Mouse (Mus musculus) stomach, embryonic 16.5 days (tissue): ENCODE measurements around the gene Dhx32. TPM values are rescaled to one million over a fixed set of nuclear protein-coding genes. Genes with fewer than 3 reads are reported as not detected.

Experiments
- ATAC-seq: fragments of 200-750 bp; cut with Nextera tagmentation; 2 replicates; pipeline ENCODE4 v1.8.0; 2017; ENCODE audit warnings: moderate number of reproducible peaks, moderate TSS enrichment; ENCODE audit not compliant: insufficient read depth, low FRiP score
- H3K27ac ChIP-seq: fragments of 300-500 bp; sonication (generic); 2 replicates; pipeline ENCODE4 v1.5.1; 2014; ENCODE audit warnings: low read length
- H3K27me3 ChIP-seq: fragments of 300-500 bp; sonication (generic); 2 replicates; pipeline ENCODE4 v1.6.1; 2014; ENCODE audit warnings: low read length, control low read depth, mixed read lengths; ENCODE audit not compliant: control insufficient read depth, insufficient read depth
- H3K36me3 ChIP-seq: fragments of 300-500 bp; sonication (generic); 2 replicates; pipeline ENCODE4 v1.6.1; 2014; ENCODE audit warnings: low read length; ENCODE audit not compliant: control insufficient read depth, insufficient read depth
- H3K4me1 ChIP-seq: fragments of 300-500 bp; sonication (generic); 2 replicates; pipeline ENCODE4 v1.6.1; 2014; ENCODE audit warnings: low read length, control low read depth, mixed read lengths; ENCODE audit not compliant: control insufficient read depth, insufficient read depth
- H3K4me2 ChIP-seq: fragments of 300-500 bp; sonication (generic); 2 replicates; pipeline ENCODE4 v1.6.1; 2014; ENCODE audit warnings: low read depth, low read length, mixed read lengths
- H3K4me3 ChIP-seq: fragments of 300-500 bp; sonication (generic); replicated peaks from 2 replicates; pipeline ENCODE4 v1.5.1; 2014; ENCODE audit warnings: mild to moderate bottlenecking, low read length
- H3K9ac ChIP-seq: fragments of 300-500 bp; sonication (generic); 2 replicates; pipeline ENCODE4 v1.6.1; 2014; ENCODE audit warnings: low read length
- H3K9me3 ChIP-seq: fragments of 300-500 bp; sonication (generic); replicated peaks from 2 replicates; pipeline ENCODE4 v1.6.1; 2016; ENCODE audit warnings: low read length, control low read depth; ENCODE audit not compliant: control insufficient read depth
- WGBS: fragments of 180-500 bp; shearing (Covaris S2); extraction: QIAGEN DNeasy Blood & Tissue Kit; methylation state at CpG from one replicate; pipeline ENCODE4 v1.1.7; 2014; 5-methylcytosine and 5-hydroxymethylcytosine counted together
- polyA plus RNA-seq: library from polyadenylated mRNA; unstranded; fragments of >200 nt; fragmentation: Nextera tagmentation; extraction: Ambion mirVana; gene quantifications from 2 replicates; pipeline ENCODE4 v1.2.1, GENCODE M21; 2015

Gene Dhx32
- polyA plus RNA-seq, 1 experiment from 2014 or later = 46.8 TPM

GRCm38 (mm10) chr7:133725571-133725970 lies 57.0 kb downstream of the Dhx32 start:
- no peak for ATAC-seq
- WGBS = 76% methylated on average over 10 of the region's 10 CpGs
- H3K36me3 ChIP-seq = peaks cover 7% of the 10 kb centered on the region
- no peak overlapping the region for H3K4me2 ChIP-seq
- H3K27me3 ChIP-seq = no peaks in the 10 kb centered on the region
- no peak overlapping the region for H3K27ac ChIP-seq
- H3K4me3 ChIP-seq = no peak overlapping the region
- H3K9me3 ChIP-seq = no peaks in the 10 kb centered on the region
- no peak overlapping the region for H3K9ac ChIP-seq
- H3K4me1 ChIP-seq = no peaks in the 10 kb centered on the region

GRCm38 (mm10) chr7:133724844-133725243 lies 57.7 kb downstream of the Dhx32 start:
- H3K9ac ChIP-seq = no peak overlapping the region
- peaks cover 7% of the 10 kb centered on the region for H3K36me3 ChIP-seq
- no peak for ATAC-seq
- no peak overlapping the region for H3K4me2 ChIP-seq
- H3K9me3 ChIP-seq = no peaks in the 10 kb centered on the region
- no peak overlapping the region for H3K27ac ChIP-seq
- no peaks in the 10 kb centered on the region for H3K27me3 ChIP-seq
- 89% methylated on average over 10 of the region's 10 CpGs for WGBS
- no peak overlapping the region for H3K4me3 ChIP-seq
- H3K4me1 ChIP-seq = no peaks in the 10 kb centered on the region

GRCm38 (mm10) chr7:133720616-133721015 lies 61.9 kb downstream of the Dhx32 start:
- H3K36me3 ChIP-seq = peaks cover 25% of the 10 kb centered on the region
- ATAC-seq = no peak
- 88% methylated on average over 11 of the region's 11 CpGs for WGBS

GRCm38 (mm10) chr7:133718580-133718979 lies 63.9 kb downstream of the Dhx32 start:
- no peak for ATAC-seq
- 95% methylated on average over 1 of the region's 1 CpGs for WGBS
- Histone ChIP-seq H3K9ac (no peak overlapping the region), H3K4me2 (no peak overlapping the region), H3K36me3 (peaks cover 29% of the 10 kb centered on the region), H3K9me3 (no peaks in the 10 kb centered on the region), H3K4me3 (no peak overlapping the region), H3K27me3 (no peaks in the 10 kb centered on the region), H3K27ac (no peak overlapping the region), H3K4me1 (no peaks in the 10 kb centered on the region)

More at GRCm38 (mm10) chr7:133720616-133721015, 61.9 kb downstream of the Dhx32 start:
- Histone ChIP-seq H3K4me2 (no peak overlapping the region), H3K4me3 (no peak overlapping the region), H3K4me1 (no peaks in the 10 kb centered on the region), H3K27ac (no peak overlapping the region), H3K9me3 (no peaks in the 10 kb centered on the region), H3K27me3 (no peaks in the 10 kb centered on the region), H3K9ac (no peak overlapping the region)

GRCm38 (mm10) chr7:133715387-133715786 lies 67.1 kb downstream of the Dhx32 start:
- WGBS = 93% methylated on average over 4 of the region's 4 CpGs

GRCm38 (mm10) chr7:133707301-133707700 lies 75.2 kb downstream of the Dhx32 start:
- H3K36me3 ChIP-seq = 0 out of 2 replicates have a peak, but pooled peaks cover 2% of the 10 kb centered on the region
- no peak overlapping the region for H3K27ac ChIP-seq
- no peaks in the 10 kb centered on the region for H3K27me3 ChIP-seq
- H3K4me3 ChIP-seq = no peak overlapping the region
- WGBS = 91% methylated on average over 2 of the region's 2 CpGs
- H3K9ac ChIP-seq = no peak overlapping the region
- H3K4me2 ChIP-seq = no peak overlapping the region
- ATAC-seq = no peak
- no peaks in the 10 kb centered on the region for H3K9me3 ChIP-seq
- H3K4me1 ChIP-seq = peaks cover 8% of the 10 kb centered on the region

More at GRCm38 (mm10) chr7:133715387-133715786, 67.1 kb downstream of the Dhx32 start:
- H3K4me1 ChIP-seq = no peaks in the 10 kb centered on the region; the same call in 1 of the 2 replicates
- no peak overlapping the region for H3K4me3 ChIP-seq
- peaks cover 28% of the 10 kb centered on the region; the same call in 1 of the 2 replicates for H3K36me3 ChIP-seq
- H3K9ac ChIP-seq = no peak overlapping the region
- ATAC-seq = no peak
- H3K9me3 ChIP-seq = no peaks in the 10 kb centered on the region
- H3K27me3 ChIP-seq = no peaks in the 10 kb centered on the region
- no peak overlapping the region for H3K4me2 ChIP-seq
- H3K27ac ChIP-seq = no peak overlapping the region

GRCm38 (mm10) chr7:133703906-133704305 lies 78.6 kb downstream of the Dhx32 start:
- ATAC-seq = no peak
- no peak overlapping the region for H3K9ac ChIP-seq
- WGBS = 95% methylated on average over 7 of the region's 7 CpGs

GRCm38 (mm10) chr7:133702333-133702732 lies 80.2 kb downstream of the Dhx32 start:
- Histone ChIP-seq H3K4me2 (no peak overlapping the region), H3K4me1 (no peaks in the 10 kb centered on the region), H3K27me3 (no peaks in the 10 kb centered on the region), H3K9ac (no peak overlapping the region), H3K36me3 (no peaks in the 10 kb centered on the region), H3K4me3 (0 out of 2 replicates have a peak overlapping the region, but pooled peaks have one; percentile 4), H3K27ac (no peak overlapping the region), H3K9me3 (no peaks in the 10 kb centered on the region)
- WGBS = 65% methylated on average over 10 of the region's 10 CpGs
- 0 out of 2 replicates have a peak, but pooled peaks have one; percentile 60 for ATAC-seq

More at GRCm38 (mm10) chr7:133703906-133704305, 78.6 kb downstream of the Dhx32 start:
- H3K27ac ChIP-seq = no peak overlapping the region
- H3K9me3 ChIP-seq = no peaks in the 10 kb centered on the region
- no peaks in the 10 kb centered on the region for H3K36me3 ChIP-seq
- peaks cover 3% of the 10 kb centered on the region for H3K4me1 ChIP-seq
- H3K27me3 ChIP-seq = no peaks in the 10 kb centered on the region
- H3K4me3 ChIP-seq = no peak overlapping the region
- no peak overlapping the region for H3K4me2 ChIP-seq

GRCm38 (mm10) chr7:133701366-133701765 lies 81.2 kb downstream of the Dhx32 start:
- no peak overlapping the region for H3K27ac ChIP-seq
- H3K36me3 ChIP-seq = no peaks in the 10 kb centered on the region
- H3K4me1 ChIP-seq = no peaks in the 10 kb centered on the region
- no peak overlapping the region for H3K4me2 ChIP-seq
- H3K4me3 ChIP-seq = no peak overlapping the region
- no peaks in the 10 kb centered on the region for H3K27me3 ChIP-seq
- no peak overlapping the region; the same call in 1 of the 2 replicates for H3K9ac ChIP-seq
- ATAC-seq = no peak
- H3K9me3 ChIP-seq = no peaks in the 10 kb centered on the region
- WGBS = 95% methylated on average over 7 of the region's 7 CpGs
